Mouse (Mus musculus): ENCODE results near the gene Asb8.

The Asb8 gene

GRCm38 (mm10) chr15:98165525-98165924 lies at the start of gene Asb8:
Asb8 (minus strand) TSS chr15:98165625.
- DNase-seq (ENCODE audit: low spot score in 2 of 2) = no peak

- DNase-seq (ENCODE audit: low spot score in 2 of 2) = no peak
These were observed 48.7 kb upstream of the Asb8 start for GRCm38 (mm10) chr15:98214130-98214529.

- no peak for DNase-seq (ENCODE audit: low spot score in 2 of 2)
These were observed 48.0 kb upstream of the Asb8 start for GRCm38 (mm10) chr15:98213336-98213870.

GRCm38 (mm10) chr15:98209676-98210075 lies 44.3 kb upstream of the Asb8 start:
- no peak for DNase-seq (ENCODE audit: low spot score in 2 of 2)

- no peak for DNase-seq (ENCODE audit: low spot score in 2 of 2)
These were observed 30.0 kb upstream of the Asb8 start, which contains the start of gene Olfr288 for GRCm38 (mm10) chr15:98195442-98195841. Olfr288 (minus strand) TSS chr15:98195542.

- DNase-seq (ENCODE audit: low spot score in 2 of 2) = no peak
These were observed 19.0 kb upstream of the Asb8 start for GRCm38 (mm10) chr15:98184456-98184855.

GRCm38 (mm10) chr15:98181856-98182570 lies 16.6 kb upstream of the Asb8 start:
- no peak for DNase-seq (ENCODE audit: low spot score in 2 of 2)

GRCm38 (mm10) chr15:98181132-98181711 lies 15.8 kb upstream of the Asb8 start:
- peak; percentile 91 to 93 for DNase-seq (ENCODE audit: low spot score in 2 of 2)

- no peak for DNase-seq (ENCODE audit: low spot score in 2 of 2)
These were observed 15.2 kb upstream of the Asb8 start for GRCm38 (mm10) chr15:98180567-98181131.

GRCm38 (mm10) chr15:98177320-98177719 lies 11.9 kb upstream of the Asb8 start:
- no peak for DNase-seq (ENCODE audit: low spot score in 2 of 2)

GRCm38 (mm10) chr15:98173821-98174220 lies 8.4 kb upstream of the Asb8 start:
- DNase-seq (ENCODE audit: low spot score in 2 of 2) = peak; percentile 92 to 93

GRCm38 (mm10) chr15:98172113-98172512 lies 6.7 kb upstream of the Asb8 start:
- no peak for DNase-seq (ENCODE audit: low spot score in 2 of 2)

- no peak for DNase-seq (ENCODE audit: low spot score in 2 of 2)
These were observed 5.5 kb upstream of the Asb8 start for GRCm38 (mm10) chr15:98170917-98171316.

- peak; percentile 71 to 72 for DNase-seq (ENCODE audit: low spot score in 2 of 2)
These were observed 4.9 kb upstream of the Asb8 start for GRCm38 (mm10) chr15:98170365-98170764.

GRCm38 (mm10) chr15:98168622-98169004 lies 3.2 kb upstream of the Asb8 start:
- DNase-seq (ENCODE audit: low spot score in 2 of 2) = peak in 1 of 2 experiments; percentile 18

GRCm38 (mm10) chr15:98167645-98168621 lies 2.5 kb upstream of the Asb8 start:
- peak; percentile 89 to 92 for DNase-seq (ENCODE audit: low spot score in 2 of 2)

GRCm38 (mm10) chr15:98166963-98167644 lies 1.7 kb upstream of the Asb8 start, which contains the start of gene Ccdc184:
Ccdc184 (plus strand) TSS chr15:98167158.
- DNase-seq (ENCODE audit: low spot score in 2 of 2) = peak; percentile 33 to 47

GRCm38 (mm10) chr15:98162561-98162960 lies 2.9 kb downstream of the Asb8 start:
- DNase-seq (ENCODE audit: low spot score in 2 of 2) = no peak

GRCm38 (mm10) chr15:98161026-98161805 lies 4.2 kb downstream of the Asb8 start:
- DNase-seq (ENCODE audit: low spot score in 2 of 2) = no peak

- DNase-seq (ENCODE audit: low spot score in 2 of 2) = no peak
These were observed 8.2 kb downstream of the Asb8 start for GRCm38 (mm10) chr15:98157253-98157652.

Measured in right cerebral cortex, adult 2 months (tissue).